Mouse (Mus musculus): Measurements from ENCODE around the gene Ybx2. TPM values are rescaled to one million over a fixed set of nuclear protein-coding genes. Genes with fewer than 3 reads are reported as not detected.

Gene Ybx2
- polyA plus RNA-seq, 1 experiment from 2014 or later, result 5.8 TPM

DNA sequence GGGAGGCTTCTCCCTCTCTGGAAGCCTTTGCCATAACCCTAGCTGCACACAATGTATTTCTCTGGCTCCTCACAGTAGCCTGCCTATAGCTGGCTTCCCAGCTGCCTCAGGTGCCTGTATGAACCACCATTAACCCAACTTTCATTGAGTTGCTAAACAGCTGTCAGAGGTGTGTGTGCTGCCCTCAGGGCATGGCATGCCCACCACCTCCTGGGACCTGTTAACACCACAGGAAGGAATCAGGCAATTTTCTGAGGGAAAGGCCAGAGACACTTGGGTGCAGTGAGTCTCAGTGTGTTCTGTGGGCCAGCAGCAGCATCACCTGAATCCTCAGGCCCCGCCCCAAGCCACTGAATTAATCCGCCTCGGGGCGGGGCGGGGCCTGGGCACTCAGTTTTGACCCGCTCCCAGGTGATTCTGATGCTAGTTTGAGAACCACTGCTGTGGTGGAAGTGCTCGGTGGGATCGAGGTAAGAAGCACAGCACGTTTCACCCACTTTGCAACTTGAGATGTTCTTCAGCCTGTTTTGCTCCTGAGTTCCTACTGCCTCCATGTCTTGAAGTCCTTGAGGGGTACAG, 2.9 kb downstream of the Ybx2 start:
- no peak overlapping the region for H3K4me3 ChIP-seq
- no peak overlapping the region for H3K9ac ChIP-seq (replicated peaks)
- H3K9me3 ChIP-seq, result no peaks in the 10 kb centered on the region
- no peak overlapping the region for H3K4me2 ChIP-seq (replicated peaks)
- H3K4me1 ChIP-seq, result peaks cover 27% of the 10 kb centered on the region
- peaks cover 10% of the 10 kb centered on the region; the same call in 1 of the 2 replicates for H3K27me3 ChIP-seq
- no peak for ATAC-seq (replicated peaks)
- no peak overlapping the region for H3K27ac ChIP-seq (replicated peaks)
- 23% methylated on average over 9 of the region's 9 CpGs for WGBS
- H3K36me3 ChIP-seq, result no peaks in the 10 kb centered on the region

DNA sequence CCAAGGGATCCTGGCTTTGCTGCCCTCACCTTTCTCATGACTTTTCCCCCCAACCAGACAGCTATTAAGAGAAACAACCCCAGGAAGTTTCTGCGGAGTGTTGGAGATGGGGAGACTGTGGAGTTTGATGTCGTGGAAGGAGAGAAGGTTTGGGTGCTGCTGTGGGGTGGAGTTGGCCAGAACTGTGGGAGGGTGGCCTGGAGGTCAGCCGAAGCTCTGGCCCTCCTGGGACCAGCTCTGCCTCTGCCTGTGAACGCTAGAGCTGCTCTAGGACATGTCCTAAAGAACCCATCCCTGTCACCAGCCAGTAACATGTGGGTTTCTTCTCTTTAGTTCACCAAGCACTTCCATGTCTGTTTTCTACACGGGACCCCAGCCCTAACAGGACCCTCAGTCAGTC, 3.6 kb downstream of the Ybx2 start:
- 69% methylated on average over 5 of the region's 5 CpGs for WGBS
- Histone ChIP-seq H3K27me3 (peaks cover 10% of the 10 kb centered on the region; the same call in 1 of the 2 replicates), H3K9ac (replicated peaks) (no peak overlapping the region), H3K9me3 (no peaks in the 10 kb centered on the region), H3K4me1 (peaks cover 27% of the 10 kb centered on the region), H3K27ac (replicated peaks) (no peak overlapping the region), H3K4me3 (no peak overlapping the region), H3K4me2 (replicated peaks) (no peak overlapping the region), H3K36me3 (no peaks in the 10 kb centered on the region)
- ATAC-seq (replicated peaks), result no peak

DNA sequence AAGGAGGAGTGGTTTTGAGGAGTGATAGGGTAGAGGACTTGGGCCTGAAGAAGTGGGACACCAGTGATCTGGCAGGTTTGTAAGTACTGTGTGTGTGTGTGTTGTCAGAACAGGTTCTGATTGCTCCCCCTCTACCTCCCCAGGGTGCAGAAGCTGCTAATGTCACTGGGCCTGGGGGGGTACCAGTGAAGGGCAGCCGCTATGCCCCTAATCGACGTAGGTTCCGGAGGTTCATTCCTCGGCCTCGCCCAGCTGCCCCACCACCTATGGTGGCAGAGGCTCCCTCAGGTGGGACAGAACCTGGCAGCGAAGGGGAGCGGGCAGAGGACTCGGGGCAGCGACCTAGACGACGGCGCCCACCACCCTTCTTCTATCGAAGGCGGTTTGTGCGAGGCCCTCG, 4.1 kb downstream of the Ybx2 start:
- no peak for ATAC-seq (replicated peaks)
- no peak overlapping the region for H3K4me3 ChIP-seq
- no peaks in the 10 kb centered on the region for H3K9me3 ChIP-seq
- H3K27ac ChIP-seq (replicated peaks), result no peak overlapping the region
- H3K4me2 ChIP-seq (replicated peaks), result no peak overlapping the region
- no peaks in the 10 kb centered on the region for H3K36me3 ChIP-seq
- WGBS, result 90% methylated on average over 17 of the region's 17 CpGs
- peaks cover 10% of the 10 kb centered on the region; the same call in 1 of the 2 replicates for H3K27me3 ChIP-seq
- no peak overlapping the region for H3K9ac ChIP-seq (replicated peaks)
- peaks cover 21% of the 10 kb centered on the region for H3K4me1 ChIP-seq

DNA sequence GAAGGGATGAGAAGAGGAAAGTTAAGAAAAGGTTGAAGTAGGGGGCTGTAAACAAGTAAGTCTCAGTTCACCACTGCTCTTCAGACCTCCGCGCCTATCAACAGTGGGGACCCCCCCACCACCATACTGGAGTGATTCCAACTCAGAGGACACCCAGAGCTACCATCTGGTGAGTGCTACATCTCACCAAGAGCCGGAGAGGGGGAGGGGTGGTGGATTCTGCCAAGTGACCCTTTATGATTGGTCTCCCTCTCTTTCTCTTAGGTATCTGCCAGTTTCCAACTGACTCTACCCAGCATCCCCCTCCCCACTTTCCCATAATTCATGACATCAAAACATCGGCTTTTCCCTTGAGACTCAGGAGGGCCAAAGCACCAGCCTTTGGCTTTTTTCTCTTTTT, 5.4 kb downstream of the Ybx2 start:
- 83% methylated on average over 4 of the region's 4 CpGs for WGBS
- no peaks in the 10 kb centered on the region for H3K36me3 ChIP-seq
- peaks cover 11% of the 10 kb centered on the region for H3K4me1 ChIP-seq
- no peak overlapping the region for H3K9ac ChIP-seq (replicated peaks)
- no peak overlapping the region for H3K4me3 ChIP-seq
- no peak overlapping the region for H3K27ac ChIP-seq (replicated peaks)
- peaks cover 10% of the 10 kb centered on the region; the same call in 1 of the 2 replicates for H3K27me3 ChIP-seq
- no peak overlapping the region for H3K4me2 ChIP-seq (replicated peaks)
- no peaks in the 10 kb centered on the region for H3K9me3 ChIP-seq
- ATAC-seq (replicated peaks), result no peak

DNA sequence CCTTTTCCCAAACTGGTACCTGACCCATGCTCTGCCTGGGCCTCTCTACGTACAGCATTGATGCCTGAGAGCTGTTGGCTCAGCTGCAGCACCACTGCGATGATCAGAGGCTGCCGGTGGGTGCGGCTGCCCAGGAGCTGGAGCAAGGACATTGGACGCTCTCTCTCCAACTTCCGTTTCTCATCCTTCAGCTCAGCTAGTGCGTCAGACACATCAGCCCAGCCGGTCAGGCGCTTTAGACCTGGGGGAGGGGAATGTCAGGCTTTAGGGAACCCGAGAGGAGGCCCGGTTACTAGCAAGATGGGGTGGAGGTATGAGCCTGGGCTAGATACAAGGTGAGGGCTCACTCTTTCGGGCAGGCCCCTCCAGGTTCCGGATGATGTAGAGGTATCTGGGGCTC, 9.6 kb downstream of the Ybx2 start:
- H3K36me3 ChIP-seq, result no peaks in the 10 kb centered on the region
- H3K27me3 ChIP-seq, result no peaks in the 10 kb centered on the region
- 84% methylated on average over 13 of the region's 13 CpGs for WGBS
- no peak overlapping the region for H3K4me2 ChIP-seq (replicated peaks)
- no peak overlapping the region for H3K9ac ChIP-seq (replicated peaks)
- peaks cover 18% of the 10 kb centered on the region for H3K4me1 ChIP-seq
- no peak for ATAC-seq (replicated peaks)
- no peak overlapping the region for H3K4me3 ChIP-seq
- H3K27ac ChIP-seq (replicated peaks), result no peak overlapping the region
- H3K9me3 ChIP-seq, result no peaks in the 10 kb centered on the region

DNA sequence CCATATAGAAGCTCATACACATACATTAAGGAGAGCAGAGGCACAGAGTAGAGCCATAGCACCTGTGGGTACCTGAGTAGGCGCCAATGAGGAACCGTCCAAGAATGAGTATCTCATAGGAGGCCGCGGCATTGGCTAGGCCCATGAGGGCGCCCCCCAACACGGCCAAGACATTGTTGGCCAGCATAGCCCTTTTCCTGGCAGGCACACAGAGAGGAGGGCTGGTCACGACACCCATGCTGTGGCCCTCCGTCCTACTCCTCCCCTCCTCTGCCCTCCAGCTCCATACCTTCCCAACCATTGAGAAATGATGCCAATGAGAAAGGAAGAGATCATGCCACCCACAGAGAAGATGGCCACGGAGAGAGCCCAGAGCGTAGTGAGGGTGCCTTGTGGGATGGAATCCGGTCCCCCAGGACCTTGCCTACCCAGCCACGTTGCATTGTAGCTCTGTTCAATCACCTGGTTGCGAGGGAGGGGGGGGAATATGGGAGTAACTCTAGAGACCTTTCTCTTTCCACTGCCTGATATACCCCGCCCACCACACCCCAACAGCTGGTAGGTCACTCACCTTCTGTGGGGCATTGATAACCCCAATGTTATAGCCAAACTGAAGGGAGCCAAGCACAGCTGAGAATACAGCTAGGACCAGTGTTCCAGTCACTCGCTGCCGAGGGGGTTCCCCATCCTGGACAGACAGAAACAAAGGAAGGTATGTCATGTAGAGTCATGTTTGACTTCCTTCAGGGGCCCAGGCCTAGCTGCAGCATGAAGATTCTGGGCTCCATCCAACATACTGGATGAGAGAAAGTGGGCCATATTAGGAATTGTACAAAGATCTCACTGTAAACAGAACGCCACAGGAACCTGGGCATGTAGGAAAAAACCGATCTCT, 10.6 kb downstream of the Ybx2 start:
- no peak overlapping the region for H3K4me2 ChIP-seq (replicated peaks)
- no peak overlapping the region for H3K9ac ChIP-seq (replicated peaks)
- no peaks in the 10 kb centered on the region for H3K27me3 ChIP-seq
- ATAC-seq (replicated peaks), result no peak
- peaks cover 18% of the 10 kb centered on the region for H3K4me1 ChIP-seq
- H3K9me3 ChIP-seq, result no peaks in the 10 kb centered on the region
- WGBS, result 92% methylated on average over 18 of the region's 18 CpGs
- H3K4me3 ChIP-seq, result no peak overlapping the region
- H3K36me3 ChIP-seq, result no peaks in the 10 kb centered on the region
- no peak overlapping the region for H3K27ac ChIP-seq (replicated peaks)

DNA sequence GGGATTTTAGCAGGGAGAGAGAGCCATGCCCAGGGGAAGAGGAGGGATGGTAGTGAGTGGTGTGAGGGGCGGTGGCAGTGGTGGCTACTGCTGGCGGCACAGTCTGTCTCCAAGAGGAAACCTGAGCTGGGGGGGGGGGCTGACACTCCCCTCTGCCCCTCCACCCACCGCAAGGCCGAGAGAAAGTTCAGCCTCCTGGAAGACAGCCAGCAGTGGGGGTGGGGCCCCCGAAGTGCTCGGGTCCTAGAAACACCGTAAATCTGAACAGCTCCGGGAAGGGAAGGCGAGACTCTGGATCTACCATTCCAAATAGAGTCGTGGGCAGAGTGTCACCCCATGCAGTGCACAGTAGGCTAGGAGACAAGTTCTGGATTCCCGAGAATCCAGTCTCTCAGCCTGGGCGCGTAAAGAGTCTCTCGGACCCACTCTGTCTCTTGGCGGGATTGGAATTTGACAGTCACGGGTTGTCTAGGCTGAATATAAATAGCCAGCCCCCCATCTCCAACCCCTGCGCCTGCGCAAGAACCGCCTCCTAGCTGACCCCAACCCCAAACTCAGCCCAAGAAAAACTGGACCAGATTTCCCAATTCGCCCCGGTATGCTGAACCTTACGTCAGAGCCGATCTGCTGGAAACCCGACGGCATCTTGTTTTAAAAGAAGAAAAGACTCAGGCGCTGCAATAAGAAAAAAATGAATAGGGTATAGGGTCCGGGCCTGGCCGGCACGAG, 11.9 kb downstream of the Ybx2 start:
- H3K9ac ChIP-seq (replicated peaks), result peak overlapping the region; percentile 34
- H3K9me3 ChIP-seq, result no peaks in the 10 kb centered on the region
- peaks cover 18% of the 10 kb centered on the region for H3K4me1 ChIP-seq
- H3K27me3 ChIP-seq, result no peaks in the 10 kb centered on the region
- peak; percentile 44 for ATAC-seq (replicated peaks)
- H3K4me3 ChIP-seq, result peak overlapping the region; percentile 42
- peak overlapping the region; percentile 48 for H3K4me2 ChIP-seq (replicated peaks)
- peak overlapping the region; percentile 64; the same call in 1 of the 2 replicates for H3K27ac ChIP-seq (replicated peaks)
- WGBS, result 2% methylated on average over 29 of the region's 29 CpGs
- no peaks in the 10 kb centered on the region for H3K36me3 ChIP-seq

DNA sequence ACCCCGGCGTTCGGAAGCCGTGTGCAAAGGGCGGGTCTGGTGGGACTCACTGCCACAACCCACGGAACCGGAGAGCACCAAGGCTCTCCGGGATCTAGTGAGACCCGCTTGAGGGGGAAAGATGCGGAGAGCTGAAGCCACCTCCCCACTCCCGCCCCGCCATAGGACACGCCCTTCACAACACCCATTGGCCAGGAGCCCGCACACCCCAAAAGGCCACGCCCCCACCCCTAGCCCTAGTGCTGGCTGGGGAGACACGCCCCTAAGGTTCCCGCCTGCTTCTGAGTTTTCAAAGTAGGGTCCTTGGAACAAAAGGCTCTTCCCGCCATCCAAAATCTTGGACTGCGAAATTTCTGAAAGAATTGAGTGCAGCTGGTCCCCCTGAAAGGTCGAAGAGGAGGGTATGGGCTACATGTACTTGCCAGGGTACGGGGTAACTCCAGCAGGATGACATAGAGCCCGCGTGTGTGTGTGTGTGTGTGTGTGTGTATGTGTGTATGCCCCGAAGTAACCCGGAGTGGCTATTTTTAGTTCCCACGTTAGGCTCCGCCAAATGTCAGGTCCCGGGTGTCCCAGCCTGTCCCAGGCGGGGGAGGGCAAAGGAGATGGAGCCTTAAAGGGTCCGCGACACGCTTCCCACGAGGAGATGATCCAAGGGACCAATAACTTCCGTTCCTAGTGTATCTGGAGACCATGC, 12.6 kb downstream of the Ybx2 start, which contains the start of gene Slc2a4:
Slc2a4 (minus strand) TSS at position 123 of the 697 bp plus-strand sequence.
- Histone ChIP-seq H3K4me3 (peak within 1 kb of the TSS; percentile 42), H3K27ac (replicated peaks) (peak within 1 kb of the TSS; percentile 64), H3K9ac (replicated peaks) (peak within 1 kb of the TSS; percentile 34), H3K9me3 (no peaks in the 10 kb centered on the region), H3K27me3 (no peaks in the 10 kb centered on the region), H3K36me3 (no peaks in the 10 kb centered on the region), H3K4me1 (peaks cover 18% of the 10 kb centered on the region), H3K4me2 (replicated peaks) (peak within 1 kb of the TSS; percentile 48)
- peak; percentile 95 for ATAC-seq (replicated peaks)
- under 1% methylated on average over 34 of the region's 34 CpGs for WGBS

DNA sequence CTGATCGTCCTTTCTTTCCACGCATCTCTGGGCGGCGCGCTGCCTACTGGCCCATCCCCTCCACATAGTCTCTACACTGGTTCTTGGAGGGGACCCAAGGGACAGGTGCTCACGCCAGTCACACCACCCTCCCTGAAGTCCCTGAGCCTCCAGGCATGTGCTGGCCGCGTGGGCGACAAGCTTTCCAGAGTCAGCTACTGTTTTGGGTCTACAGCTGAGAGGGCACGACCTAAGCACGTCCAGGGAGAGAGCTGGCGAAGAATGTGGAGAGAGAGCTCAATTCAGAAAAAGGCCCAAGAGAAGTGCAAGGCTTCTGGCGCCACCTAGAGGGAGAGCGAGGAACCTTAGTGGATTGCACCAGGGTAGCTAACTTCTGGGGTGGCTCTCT, 13.2 kb downstream of the Ybx2 start:
- Histone ChIP-seq H3K4me3 (peak overlapping the region; percentile 42), H3K4me2 (replicated peaks) (peak overlapping the region; percentile 48), H3K9me3 (no peaks in the 10 kb centered on the region), H3K36me3 (no peaks in the 10 kb centered on the region), H3K9ac (replicated peaks) (peak overlapping the region; percentile 34; the same call in 1 of the 2 replicates), H3K4me1 (peaks cover 18% of the 10 kb centered on the region), H3K27me3 (no peaks in the 10 kb centered on the region), H3K27ac (replicated peaks) (peak overlapping the region; percentile 64)
- WGBS, result 0% methylated on average over 14 of the region's 14 CpGs
- ATAC-seq (replicated peaks), result no peak; the same call in 1 of the 2 replicates

DNA sequence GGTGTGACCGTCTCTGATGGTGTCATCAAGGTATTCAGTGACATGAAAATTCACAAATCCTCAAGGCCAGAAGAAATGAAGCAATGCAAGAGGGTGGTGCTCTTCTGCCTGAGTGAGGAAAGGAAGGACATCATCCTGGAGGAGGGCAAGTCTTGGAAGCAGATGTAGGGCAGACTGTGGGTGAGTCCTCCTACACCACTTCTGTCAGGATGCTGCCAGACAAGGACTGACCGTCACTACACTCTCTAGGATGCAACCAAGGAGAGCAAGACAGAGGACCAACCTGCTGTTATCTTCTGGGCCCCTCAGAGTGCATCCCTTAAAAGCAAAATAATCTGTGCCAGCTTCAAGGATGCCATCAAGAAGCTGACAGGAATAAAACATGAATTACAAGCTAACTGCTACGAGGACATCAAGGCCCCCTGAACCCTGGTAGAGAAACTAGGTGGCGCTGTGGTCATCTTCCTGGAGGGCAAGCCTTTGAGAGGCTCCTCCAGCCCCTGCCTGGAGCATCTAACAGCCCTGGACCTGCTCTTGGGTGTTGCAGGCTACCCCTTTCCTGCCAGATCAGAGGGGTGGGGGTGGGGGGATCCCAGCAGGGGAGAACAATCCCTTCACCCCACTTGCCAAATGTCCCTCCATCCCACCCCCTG, 15.3 kb downstream of the Ybx2 start:
- ATAC-seq (replicated peaks), result no peak
- H3K4me1 ChIP-seq, result peaks cover 18% of the 10 kb centered on the region
- no peak overlapping the region for H3K4me3 ChIP-seq
- WGBS, result 38% methylated on average over 4 of the region's 4 CpGs
- no peaks in the 10 kb centered on the region for H3K36me3 ChIP-seq
- H3K4me2 ChIP-seq (replicated peaks), result no peak overlapping the region
- H3K9me3 ChIP-seq, result no peaks in the 10 kb centered on the region
- H3K27ac ChIP-seq (replicated peaks), result no peak overlapping the region
- H3K9ac ChIP-seq (replicated peaks), result no peak overlapping the region
- H3K27me3 ChIP-seq, result no peaks in the 10 kb centered on the region

DNA sequence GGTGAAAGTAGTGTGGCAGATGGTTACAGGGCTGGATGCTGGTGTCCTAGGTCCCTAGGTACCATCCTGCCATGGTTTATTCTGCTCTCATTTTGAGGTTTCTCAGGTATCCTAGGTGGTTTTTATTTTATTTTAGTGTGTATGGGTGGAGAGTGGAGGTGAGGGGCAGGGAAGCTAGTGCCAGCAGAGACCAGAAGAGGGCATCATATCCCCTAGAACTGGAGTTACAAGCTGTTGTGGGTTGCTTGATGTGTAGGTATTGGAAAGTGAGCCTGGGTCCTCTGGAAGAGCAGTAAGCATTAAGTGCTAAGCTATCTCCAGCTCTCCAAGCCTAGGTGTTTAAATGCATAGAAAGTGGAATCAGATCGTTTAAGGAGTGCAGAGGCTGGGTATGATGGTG, 16.7 kb downstream of the Ybx2 start:
- 47% methylated on average over 1 of the region's 1 CpGs for WGBS

More for the DNA sequence above, 16.7 kb downstream of the Ybx2 start:
- Histone ChIP-seq H3K4me1 (peaks cover 15% of the 10 kb centered on the region), H3K9ac (replicated peaks) (no peak overlapping the region), H3K4me3 (no peak overlapping the region), H3K4me2 (replicated peaks) (no peak overlapping the region), H3K27ac (replicated peaks) (no peak overlapping the region), H3K36me3 (no peaks in the 10 kb centered on the region), H3K9me3 (no peaks in the 10 kb centered on the region), H3K27me3 (no peaks in the 10 kb centered on the region)
- no peak for ATAC-seq (replicated peaks)

Data from forebrain, embryonic 15.5 days (tissue).